Mouse (Mus musculus): Measurements from ENCODE around the gene Cxcr5. TPM values are rescaled to one million over a fixed set of nuclear protein-coding genes. Genes with fewer than 3 reads are reported as not detected.

Cxcr5 gene
- polyA plus RNA-seq, 1 experiment from 2014 or later = 0.06 TPM

- peak overlapping the region; percentile 40 for H3K4me2 ChIP-seq
- no peak overlapping the region for H3K4me3 ChIP-seq (ENCODE audit: low read depth, low read length)
- H3K4me1 ChIP-seq (ENCODE audit: control insufficient read depth, insufficient read depth, low read length) = peaks cover 91% of the 10 kb centered on the region
- no peaks in the 10 kb centered on the region for H3K9me3 ChIP-seq (replicated peaks; ENCODE audit: control insufficient read depth, low read length)
- ATAC-seq (replicated peaks; ENCODE audit: insufficient number of reproducible peaks, low FRiP score, low TSS enrichment) = no peak
- H3K9ac ChIP-seq (ENCODE audit: low read depth, low read length) = peak overlapping the region; percentile 56
- no peaks in the 10 kb centered on the region for H3K36me3 ChIP-seq (ENCODE audit: control insufficient read depth, insufficient read depth, low read length)
- H3K27me3 ChIP-seq (ENCODE audit: control insufficient read depth, insufficient read depth, low read length) = no peaks in the 10 kb centered on the region
- H3K27ac ChIP-seq (ENCODE audit: low read depth, low read length) = peak overlapping the region; percentile 82
- WGBS (ENCODE audit: insufficient replicate concordance) = 50% methylated on average over 17 of the region's 17 CpGs
These were observed 68.8 kb downstream of the Cxcr5 start for GRCm38 (mm10) chr9:44492631-44493461.

- Histone ChIP-seq H3K4me3 (ENCODE audit: low read depth, low read length) (no peak overlapping the region), H3K4me1 (ENCODE audit: control insufficient read depth, insufficient read depth, low read length) (peaks cover 91% of the 10 kb centered on the region), H3K9ac (ENCODE audit: low read depth, low read length) (no peak overlapping the region), H3K27ac (ENCODE audit: low read depth, low read length) (no peak overlapping the region), H3K27me3 (ENCODE audit: control insufficient read depth, insufficient read depth, low read length) (no peaks in the 10 kb centered on the region), H3K36me3 (ENCODE audit: control insufficient read depth, insufficient read depth, low read length) (no peaks in the 10 kb centered on the region), H3K9me3 (replicated peaks; ENCODE audit: control insufficient read depth, low read length) (no peaks in the 10 kb centered on the region), H3K4me2 (no peak overlapping the region; the same call in 1 of the 2 replicates)
- no peak for ATAC-seq (replicated peaks; ENCODE audit: insufficient number of reproducible peaks, low FRiP score, low TSS enrichment)
- 65% methylated on average over 10 of the region's 10 CpGs for WGBS (ENCODE audit: insufficient replicate concordance)
These were observed 70.3 kb downstream of the Cxcr5 start for GRCm38 (mm10) chr9:44491351-44491750.

GRCm38 (mm10) chr9:44490086-44490967 lies 71.3 kb downstream of the Cxcr5 start:
- H3K27me3 ChIP-seq (ENCODE audit: control insufficient read depth, insufficient read depth, low read length) = no peaks in the 10 kb centered on the region
- H3K9me3 ChIP-seq (replicated peaks; ENCODE audit: control insufficient read depth, low read length) = no peaks in the 10 kb centered on the region
- peaks cover 98% of the 10 kb centered on the region for H3K4me1 ChIP-seq (ENCODE audit: control insufficient read depth, insufficient read depth, low read length)
- H3K9ac ChIP-seq (ENCODE audit: low read depth, low read length) = peak overlapping the region; percentile 61
- no peaks in the 10 kb centered on the region for H3K36me3 ChIP-seq (ENCODE audit: control insufficient read depth, insufficient read depth, low read length)
- no peak for ATAC-seq (replicated peaks; ENCODE audit: insufficient number of reproducible peaks, low FRiP score, low TSS enrichment)
- peak overlapping the region; percentile 84 for H3K4me2 ChIP-seq
- peak overlapping the region; percentile 21 for H3K4me3 ChIP-seq (ENCODE audit: low read depth, low read length)
- WGBS (ENCODE audit: insufficient replicate concordance) = 22% methylated on average over 17 of the region's 17 CpGs
- peak overlapping the region; percentile 87 for H3K27ac ChIP-seq (ENCODE audit: low read depth, low read length)

GRCm38 (mm10) chr9:44489651-44490085 lies 72.0 kb downstream of the Cxcr5 start:
- Histone ChIP-seq H3K9me3 (replicated peaks; ENCODE audit: control insufficient read depth, low read length) (no peaks in the 10 kb centered on the region), H3K9ac (ENCODE audit: low read depth, low read length) (peak overlapping the region; percentile 61), H3K4me3 (ENCODE audit: low read depth, low read length) (peak overlapping the region; percentile 21), H3K27me3 (ENCODE audit: control insufficient read depth, insufficient read depth, low read length) (no peaks in the 10 kb centered on the region), H3K36me3 (ENCODE audit: control insufficient read depth, insufficient read depth, low read length) (no peaks in the 10 kb centered on the region), H3K4me1 (ENCODE audit: control insufficient read depth, insufficient read depth, low read length) (peaks cover 98% of the 10 kb centered on the region), H3K27ac (ENCODE audit: low read depth, low read length) (peak overlapping the region; percentile 87), H3K4me2 (peak overlapping the region; percentile 84)
- 5% methylated on average over 17 of the region's 17 CpGs for WGBS (ENCODE audit: insufficient replicate concordance)
- ATAC-seq (replicated peaks; ENCODE audit: insufficient number of reproducible peaks, low FRiP score, low TSS enrichment) = no peak

GRCm38 (mm10) chr9:44488855-44489381 lies 72.8 kb downstream of the Cxcr5 start:
- peaks cover 97% of the 10 kb centered on the region for H3K4me1 ChIP-seq (ENCODE audit: control insufficient read depth, insufficient read depth, low read length)
- H3K27ac ChIP-seq (ENCODE audit: low read depth, low read length) = peak overlapping the region; percentile 87
- H3K9ac ChIP-seq (ENCODE audit: low read depth, low read length) = peak overlapping the region; percentile 61
- no peaks in the 10 kb centered on the region for H3K9me3 ChIP-seq (replicated peaks; ENCODE audit: control insufficient read depth, low read length)
- WGBS (ENCODE audit: insufficient replicate concordance) = 11% methylated on average over 5 of the region's 5 CpGs
- no peaks in the 10 kb centered on the region for H3K27me3 ChIP-seq (ENCODE audit: control insufficient read depth, insufficient read depth, low read length)
- peak overlapping the region; percentile 21 for H3K4me3 ChIP-seq (ENCODE audit: low read depth, low read length)
- H3K36me3 ChIP-seq (ENCODE audit: control insufficient read depth, insufficient read depth, low read length) = no peaks in the 10 kb centered on the region
- peak; percentile 36 for ATAC-seq (replicated peaks; ENCODE audit: insufficient number of reproducible peaks, low FRiP score, low TSS enrichment)
- H3K4me2 ChIP-seq = peak overlapping the region; percentile 84

- Histone ChIP-seq H3K27me3 (ENCODE audit: control insufficient read depth, insufficient read depth, low read length) (no peaks in the 10 kb centered on the region), H3K4me1 (ENCODE audit: control insufficient read depth, insufficient read depth, low read length) (peaks cover 92% of the 10 kb centered on the region), H3K4me3 (ENCODE audit: low read depth, low read length) (no peak overlapping the region; the same call in 1 of the 2 replicates), H3K9ac (ENCODE audit: low read depth, low read length) (peak overlapping the region; percentile 61), H3K4me2 (peak overlapping the region; percentile 84), H3K9me3 (replicated peaks; ENCODE audit: control insufficient read depth, low read length) (no peaks in the 10 kb centered on the region), H3K27ac (ENCODE audit: low read depth, low read length) (peak overlapping the region; percentile 87), H3K36me3 (ENCODE audit: control insufficient read depth, insufficient read depth, low read length) (no peaks in the 10 kb centered on the region)
- no peak for ATAC-seq (replicated peaks; ENCODE audit: insufficient number of reproducible peaks, low FRiP score, low TSS enrichment)
- WGBS (ENCODE audit: insufficient replicate concordance) = 19% methylated on average over 8 of the region's 8 CpGs
These were observed 73.3 kb downstream of the Cxcr5 start for GRCm38 (mm10) chr9:44488416-44488815.

GRCm38 (mm10) chr9:44487441-44487840 lies 74.2 kb downstream of the Cxcr5 start:
- Histone ChIP-seq H3K4me1 (ENCODE audit: control insufficient read depth, insufficient read depth, low read length) (peaks cover 83% of the 10 kb centered on the region), H3K9me3 (replicated peaks; ENCODE audit: control insufficient read depth, low read length) (no peaks in the 10 kb centered on the region), H3K27ac (ENCODE audit: low read depth, low read length) (peak overlapping the region; percentile 87), H3K9ac (ENCODE audit: low read depth, low read length) (peak overlapping the region; percentile 61; the same call in 1 of the 2 replicates), H3K36me3 (ENCODE audit: control insufficient read depth, insufficient read depth, low read length) (no peaks in the 10 kb centered on the region), H3K4me3 (ENCODE audit: low read depth, low read length) (no peak overlapping the region), H3K4me2 (peak overlapping the region; percentile 84), H3K27me3 (ENCODE audit: control insufficient read depth, insufficient read depth, low read length) (no peaks in the 10 kb centered on the region)
- ATAC-seq (replicated peaks; ENCODE audit: insufficient number of reproducible peaks, low FRiP score, low TSS enrichment) = no peak
- WGBS (ENCODE audit: insufficient replicate concordance) = 5% methylated on average over 7 of the region's 7 CpGs

- Histone ChIP-seq H3K4me2 (peak overlapping the region; percentile 84), H3K36me3 (ENCODE audit: control insufficient read depth, insufficient read depth, low read length) (no peaks in the 10 kb centered on the region), H3K4me1 (ENCODE audit: control insufficient read depth, insufficient read depth, low read length) (peaks cover 77% of the 10 kb centered on the region), H3K9ac (ENCODE audit: low read depth, low read length) (peak overlapping the region; percentile 52), H3K9me3 (replicated peaks; ENCODE audit: control insufficient read depth, low read length) (no peaks in the 10 kb centered on the region), H3K4me3 (ENCODE audit: low read depth, low read length) (peak overlapping the region; percentile 20), H3K27ac (ENCODE audit: low read depth, low read length) (peak overlapping the region; percentile 87), H3K27me3 (ENCODE audit: control insufficient read depth, insufficient read depth, low read length) (no peaks in the 10 kb centered on the region)
- WGBS (ENCODE audit: insufficient replicate concordance) = 17% methylated on average over 15 of the region's 15 CpGs
- no peak for ATAC-seq (replicated peaks; ENCODE audit: insufficient number of reproducible peaks, low FRiP score, low TSS enrichment)
These were observed 74.8 kb downstream of the Cxcr5 start for GRCm38 (mm10) chr9:44486741-44487421.

Measured in heart, embryonic 11.5 days (tissue).